Mouse (Mus musculus) intestine, embryonic 16.5 days (tissue): ENCODE results near the gene Suclg1. TPM values are rescaled to one million over a fixed set of nuclear protein-coding genes. Genes with fewer than 3 reads are reported as not detected.

Source experiments
- ATAC-seq: fragments of 200-750 bp; cut with Nextera tagmentation; 2 replicates; pipeline ENCODE4 v1.8.0; 2017; ENCODE audit warnings: moderate TSS enrichment, moderate library complexity
- H3K27ac ChIP-seq: fragments of 300-500 bp; sonication (generic); 2 replicates; pipeline ENCODE4 v1.5.1; 2014; ENCODE audit warnings: mild to moderate bottlenecking, low read length
- H3K27me3 ChIP-seq: fragments of 300-500 bp; sonication (generic); replicated peaks from 2 replicates; pipeline ENCODE4 v1.6.1; 2014; ENCODE audit warnings: low read length, control low read depth, mixed read lengths; ENCODE audit not compliant: control insufficient read depth, insufficient read depth
- H3K36me3 ChIP-seq: fragments of 300-500 bp; sonication (generic); 2 replicates; pipeline ENCODE4 v1.6.1; 2014; ENCODE audit warnings: low read length, control low read depth; ENCODE audit not compliant: control insufficient read depth, insufficient read depth
- H3K4me1 ChIP-seq: fragments of 300-500 bp; sonication (generic); 2 replicates; pipeline ENCODE4 v1.6.1; 2014; ENCODE audit warnings: low read length, control low read depth, mixed read lengths; ENCODE audit not compliant: control insufficient read depth, insufficient read depth
- H3K4me2 ChIP-seq: fragments of 300-500 bp; sonication (generic); 2 replicates; pipeline ENCODE4 v1.6.1; 2014; ENCODE audit warnings: low read depth, low read length, control low read depth
- H3K4me3 ChIP-seq: fragments of 300-500 bp; sonication (generic); 2 replicates; pipeline ENCODE4 v1.5.1; 2014; ENCODE audit warnings: mild to moderate bottlenecking, low read length
- H3K9ac ChIP-seq: fragments of 300-500 bp; sonication (generic); 2 replicates; pipeline ENCODE4 v1.6.1; 2014; ENCODE audit warnings: low read depth, low read length
- H3K9me3 ChIP-seq: fragments of 300-500 bp; sonication (generic); 2 replicates; pipeline ENCODE4 v1.6.1; 2016; ENCODE audit warnings: low read length, control low read depth; ENCODE audit not compliant: control insufficient read depth
- WGBS: fragments of 180-500 bp; shearing (Covaris S2); extraction: QIAGEN DNeasy Blood & Tissue Kit; methylation state at CpG from one replicate; pipeline ENCODE4 v1.1.7; 2014; 5-methylcytosine and 5-hydroxymethylcytosine counted together
- polyA plus RNA-seq: library from polyadenylated mRNA; unstranded; fragments of >200 nt; fragmentation: Nextera tagmentation; extraction: Ambion mirVana; gene quantifications from 2 replicates; pipeline ENCODE4 v1.2.1, GENCODE M21; 2015

The Suclg1 gene
- polyA plus RNA-seq, 1 experiment from 2014 or later = 371 TPM

GRCm38 (mm10) chr6:73280546-73281115 lies 32.4 kb downstream of the Suclg1 start:
- Histone ChIP-seq H3K27ac (no peak overlapping the region), H3K4me2 (no peak overlapping the region), H3K9ac (no peak overlapping the region), H3K4me1 (no peaks in the 10 kb centered on the region; the same call in 1 of the 2 replicates), H3K36me3 (peaks cover 12% of the 10 kb centered on the region), H3K9me3 (no peaks in the 10 kb centered on the region), H3K27me3 (no peaks in the 10 kb centered on the region), H3K4me3 (no peak overlapping the region)
- 68% methylated on average over 9 of the region's 9 CpGs for WGBS
- ATAC-seq = no peak

DNA sequence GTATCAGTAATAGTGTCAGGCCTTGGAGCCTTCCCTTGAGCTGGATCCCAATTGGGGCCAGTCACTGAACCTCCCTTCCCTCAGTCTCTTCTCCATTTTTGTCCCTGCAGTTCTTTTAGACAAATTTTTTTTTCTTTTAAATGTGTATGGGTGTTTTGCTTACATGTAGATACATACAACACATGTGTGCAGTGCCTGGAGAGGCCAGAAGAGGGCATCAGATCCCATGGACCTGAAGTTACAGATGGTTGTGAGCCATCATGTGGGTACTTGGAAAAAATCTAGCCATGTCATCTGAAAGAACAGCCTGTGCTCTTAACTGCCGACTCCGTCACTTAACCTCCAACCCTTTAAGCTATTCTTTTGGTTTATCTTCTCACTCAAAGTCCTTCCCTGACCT lies 38.1 kb downstream of the Suclg1 start:
- H3K9ac ChIP-seq = no peak overlapping the region
- H3K9me3 ChIP-seq = no peaks in the 10 kb centered on the region
- 89% methylated on average over 2 of the region's 2 CpGs for WGBS
- no peaks in the 10 kb centered on the region for H3K27me3 ChIP-seq
- no peaks in the 10 kb centered on the region for H3K4me1 ChIP-seq
- H3K4me2 ChIP-seq = no peak overlapping the region
- H3K4me3 ChIP-seq = no peak overlapping the region
- no peak for ATAC-seq
- no peaks in the 10 kb centered on the region for H3K36me3 ChIP-seq
- no peak overlapping the region for H3K27ac ChIP-seq

- Histone ChIP-seq H3K4me1 (no peaks in the 10 kb centered on the region), H3K4me2 (no peak overlapping the region), H3K9ac (no peak overlapping the region), H3K9me3 (no peaks in the 10 kb centered on the region), H3K4me3 (no peak overlapping the region), H3K27me3 (no peaks in the 10 kb centered on the region), H3K36me3 (no peaks in the 10 kb centered on the region), H3K27ac (no peak overlapping the region)
- no peak for ATAC-seq
- WGBS = 61% methylated on average over 6 of the region's 6 CpGs
Measured at GRCm38 (mm10) chr6:73306837-73307236, 58.7 kb downstream of the Suclg1 start.

- no peaks in the 10 kb centered on the region for H3K36me3 ChIP-seq
- no peak for ATAC-seq
- no peak overlapping the region for H3K9ac ChIP-seq
- no peak overlapping the region for H3K27ac ChIP-seq
- H3K9me3 ChIP-seq = no peaks in the 10 kb centered on the region
- H3K4me2 ChIP-seq = no peak overlapping the region
- 73% methylated on average over 10 of the region's 10 CpGs for WGBS
- H3K4me1 ChIP-seq = peaks cover under 1% of the 10 kb centered on the region; the same call in 1 of the 2 replicates
- H3K4me3 ChIP-seq = no peak overlapping the region
- H3K27me3 ChIP-seq = no peaks in the 10 kb centered on the region
Measured at GRCm38 (mm10) chr6:73308685-73309520, 60.7 kb downstream of the Suclg1 start.

GRCm38 (mm10) chr6:73311335-73311734 lies 63.2 kb downstream of the Suclg1 start:
- H3K27me3 ChIP-seq = no peaks in the 10 kb centered on the region
- H3K9ac ChIP-seq = no peak overlapping the region
- no peaks in the 10 kb centered on the region for H3K36me3 ChIP-seq
- no peak overlapping the region for H3K4me3 ChIP-seq
- no peak overlapping the region for H3K4me2 ChIP-seq
- 74% methylated on average over 6 of the region's 6 CpGs for WGBS
- peaks cover 8% of the 10 kb centered on the region for H3K4me1 ChIP-seq
- no peak overlapping the region for H3K27ac ChIP-seq
- H3K9me3 ChIP-seq = no peaks in the 10 kb centered on the region
- no peak for ATAC-seq

DNA sequence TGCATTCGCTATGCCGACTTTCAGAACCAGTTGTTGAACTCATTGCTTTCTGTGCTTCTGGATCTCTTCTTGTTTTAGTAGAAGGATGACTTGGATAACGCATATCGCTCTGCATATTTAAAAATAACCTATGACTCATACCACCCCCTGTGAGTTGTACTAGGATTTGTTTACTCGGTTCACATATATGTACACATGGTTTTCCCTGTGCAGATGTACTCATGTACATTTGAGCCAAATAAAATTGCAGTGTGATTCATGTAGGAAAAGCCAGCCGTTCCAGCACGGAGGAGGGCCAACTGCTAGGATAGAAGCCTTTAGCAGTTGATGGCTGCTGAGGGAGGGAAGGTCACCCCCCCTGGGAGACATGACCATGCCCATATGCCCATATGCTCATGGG lies 63.6 kb downstream of the Suclg1 start:
- Histone ChIP-seq H3K4me3 (no peak overlapping the region), H3K9me3 (no peaks in the 10 kb centered on the region), H3K4me1 (peaks cover 8% of the 10 kb centered on the region), H3K9ac (no peak overlapping the region), H3K27ac (no peak overlapping the region), H3K4me2 (no peak overlapping the region), H3K36me3 (no peaks in the 10 kb centered on the region), H3K27me3 (no peaks in the 10 kb centered on the region)
- 89% methylated on average over 7 of the region's 7 CpGs for WGBS
- no peak for ATAC-seq

DNA sequence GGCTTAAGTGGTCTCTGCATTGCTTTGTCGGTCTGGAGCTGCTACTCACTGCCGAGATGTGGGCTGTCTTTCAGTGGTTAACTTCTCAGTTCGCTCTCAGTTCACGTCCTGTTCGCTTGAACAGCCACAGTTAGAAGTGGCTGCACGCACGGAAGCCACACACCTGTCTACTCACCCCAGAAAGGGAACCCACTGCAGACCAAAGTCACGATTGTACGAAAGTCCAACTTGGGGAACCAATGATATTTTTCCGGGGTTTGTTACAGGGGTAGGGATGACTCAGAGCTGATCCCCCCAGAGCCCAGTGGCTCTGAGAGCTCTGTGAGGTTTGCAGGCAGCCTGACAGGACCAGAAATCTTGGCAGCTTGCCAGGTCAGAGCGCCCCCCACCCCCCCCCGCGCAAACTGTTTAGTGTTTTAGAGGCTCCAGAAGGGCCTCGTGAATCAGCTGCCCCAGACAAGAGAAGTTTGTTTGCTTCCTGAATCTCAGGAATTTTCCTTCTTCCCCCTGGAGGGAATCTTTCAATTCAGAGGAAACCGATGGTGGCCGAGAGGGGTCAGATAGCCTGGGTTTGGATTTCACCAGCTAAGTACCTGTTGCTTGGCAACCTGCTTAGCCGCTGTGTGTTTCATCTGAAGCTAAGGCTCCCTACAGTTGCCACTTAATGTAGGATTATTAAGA lies 66.9 kb downstream of the Suclg1 start:
- Histone ChIP-seq H3K36me3 (no peaks in the 10 kb centered on the region), H3K9me3 (no peaks in the 10 kb centered on the region; the same call in 1 of the 2 replicates), H3K27ac (no peak overlapping the region; the same call in 1 of the 2 replicates), H3K4me2 (peak overlapping the region; percentile 80), H3K27me3 (no peaks in the 10 kb centered on the region), H3K9ac (peak overlapping the region; percentile 62), H3K4me1 (peaks cover 8% of the 10 kb centered on the region), H3K4me3 (peak overlapping the region; percentile 56)
- peak; percentile 86 for ATAC-seq
- under 1% methylated on average over 17 of the region's 17 CpGs for WGBS

DNA sequence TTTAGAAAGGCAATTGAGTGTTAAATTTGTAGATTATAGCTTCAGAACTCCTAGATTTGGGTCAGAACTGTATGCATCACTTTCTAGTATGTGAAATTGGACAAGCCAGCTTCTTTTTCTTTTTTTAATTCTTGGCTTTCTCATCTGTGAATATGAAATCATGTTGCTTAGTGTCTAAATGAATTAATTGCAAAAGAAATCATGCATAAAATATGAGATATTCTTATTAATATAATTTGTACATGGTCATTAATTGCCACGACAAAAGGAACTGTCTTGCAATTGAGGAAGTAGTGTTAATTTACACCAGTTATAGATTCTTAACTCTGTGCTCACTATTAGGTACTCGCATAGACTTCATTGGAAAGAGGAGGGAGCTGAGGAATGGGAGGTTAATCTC lies 74.1 kb downstream of the Suclg1 start:
- Histone ChIP-seq H3K27ac (no peak overlapping the region), H3K9ac (no peak overlapping the region), H3K4me1 (no peaks in the 10 kb centered on the region), H3K4me2 (no peak overlapping the region), H3K4me3 (no peak overlapping the region), H3K36me3 (no peaks in the 10 kb centered on the region), H3K27me3 (no peaks in the 10 kb centered on the region), H3K9me3 (no peaks in the 10 kb centered on the region; the same call in 1 of the 2 replicates)
- 77% methylated on average over 2 of the region's 2 CpGs for WGBS
- ATAC-seq = no peak
